Mouse (Mus musculus): ENCODE results near the gene Atg14.
"Not testable (repeated sequence)": the region's sequence is repeated elsewhere in the genome, so short reads cannot be mapped to it uniquely, and the experiment has no call there.

The Atg14 gene

GRCm38 (mm10) chr14:47542283-47542682 is 28.2 kb downstream of the Atg14 start:
- no peak for DNase-seq

GRCm38 (mm10) chr14:47541325-47541948 is 29.0 kb downstream of the Atg14 start:
- no peak for DNase-seq

GRCm38 (mm10) chr14:47535096-47535495 is 35.4 kb downstream of the Atg14 start:
- no peak for DNase-seq

- no peak for DNase-seq
Measured at GRCm38 (mm10) chr14:47534176-47534525, 36.3 kb downstream of the Atg14 start.

GRCm38 (mm10) chr14:47533365-47534175 is 36.9 kb downstream of the Atg14 start:
- no peak for DNase-seq

- no peak for DNase-seq
Measured at GRCm38 (mm10) chr14:47532496-47532895, 38.0 kb downstream of the Atg14 start.

- DNase-seq = not testable (repeated sequence)
Measured at GRCm38 (mm10) chr14:47529592-47529991, 40.9 kb downstream of the Atg14 start.

- DNase-seq = peak; percentile 53
Measured at GRCm38 (mm10) chr14:47529019-47529418, 41.4 kb downstream of the Atg14 start.

- no peak for DNase-seq
Measured at GRCm38 (mm10) chr14:47528293-47528692, 42.2 kb downstream of the Atg14 start.

- DNase-seq = no peak
Measured at GRCm38 (mm10) chr14:47527833-47528232, 42.6 kb downstream of the Atg14 start.

GRCm38 (mm10) chr14:47525861-47526260 is 44.6 kb downstream of the Atg14 start:
- DNase-seq = no peak

GRCm38 (mm10) chr14:47525374-47525773 is 45.1 kb downstream of the Atg14 start:
- no peak for DNase-seq

GRCm38 (mm10) chr14:47522301-47522700 is 48.1 kb downstream of the Atg14 start:
- no peak for DNase-seq

GRCm38 (mm10) chr14:47521609-47522008 is 48.8 kb downstream of the Atg14 start:
- DNase-seq = no peak

GRCm38 (mm10) chr14:47520751-47521449 is 49.5 kb downstream of the Atg14 start:
- no peak for DNase-seq

- DNase-seq = no peak
Measured at GRCm38 (mm10) chr14:47518619-47519018, 51.8 kb downstream of the Atg14 start.

GRCm38 (mm10) chr14:47516755-47517154 is 53.7 kb downstream of the Atg14 start:
- no peak for DNase-seq

- no peak for DNase-seq
Measured at GRCm38 (mm10) chr14:47515636-47516035, 54.8 kb downstream of the Atg14 start.

GRCm38 (mm10) chr14:47514816-47515453 is 55.5 kb downstream of the Atg14 start:
- DNase-seq = no peak

GRCm38 (mm10) chr14:47513606-47514005 is 56.8 kb downstream of the Atg14 start:
- no peak for DNase-seq

- DNase-seq = no peak
Measured at GRCm38 (mm10) chr14:47510244-47510643, 60.2 kb downstream of the Atg14 start.

GRCm38 (mm10) chr14:47508035-47508434 is 62.4 kb downstream of the Atg14 start:
- no peak for DNase-seq

- no peak for DNase-seq
Measured at GRCm38 (mm10) chr14:47506676-47507075, 63.8 kb downstream of the Atg14 start.

All from cerebellum, adult 11 months (tissue).